Mouse (Mus musculus): ENCODE results near the gene Phactr1. TPM values are rescaled to one million over a fixed set of nuclear protein-coding genes. Genes with fewer than 3 reads are reported as not detected.

The Phactr1 gene
- total and polyA plus RNA-seq, 3 experiments = not detected

- Histone ChIP-seq H3K9ac (ENCODE audit: control insufficient read depth, low read depth, low read length, poor library complexity, severe bottlenecking) (no peak overlapping the region), H3K27me3 (ENCODE audit: control insufficient read depth in 1 of 2, insufficient read depth in 2 of 2, low read length in 2 of 2) (no peaks in the 10 kb centered on the region), H3K4me3 (ENCODE audit: control insufficient read depth in 1 of 2, insufficient read depth in 1 of 2, low read depth in 2 of 2, low read length in 2 of 2) (no peak overlapping the region), H3K79me2 (ENCODE audit: control insufficient read depth, insufficient read depth, low read length, poor library complexity) (no peaks in the 10 kb centered on the region), H3K9me3 (replicated peaks; ENCODE audit: insufficient read depth, low read length) (no peaks in the 10 kb centered on the region), H3K27ac (ENCODE audit: control insufficient read depth, low read depth, low read length) (no peak overlapping the region), H3K36me3 (ENCODE audit: control insufficient read depth in 1 of 2, insufficient read depth in 2 of 2, low read length in 2 of 2) (no peaks in the 10 kb centered on the region), H3K4me1 (ENCODE audit: control insufficient read depth in 1 of 2, insufficient read depth in 2 of 2, low read length in 2 of 2) (no peaks in the 10 kb centered on the region)
- DNase-seq (ENCODE audit: low read depth, low spot score) = no peak
- no peak for TF ChIP-seq MYC (IDR thresholded peaks at IDR 0.05; ENCODE audit: low read depth, low read length)
- TF ChIP-seq USF1 (IDR thresholded peaks at IDR 0.05; ENCODE audit: low read depth, low read length) = no peak
- TF ChIP-seq NELFE (IDR thresholded peaks at IDR 0.05; ENCODE audit: low read depth, low read length) = no peak
- no peak for TF ChIP-seq TCF12 (IDR thresholded peaks at IDR 0.05; ENCODE audit: low read depth, low read length)
- TF ChIP-seq USF2 (IDR thresholded peaks at IDR 0.05; ENCODE audit: borderline replicate concordance in 1 of 2, insufficient read depth in 1 of 2, low read depth in 1 of 2, low read length in 2 of 2) = no peak
These were observed 191.7 kb downstream of the Phactr1 start for GRCm38 (mm10) chr13:42872125-42872524.

- H3K9ac ChIP-seq (ENCODE audit: control insufficient read depth, low read depth, low read length, poor library complexity, severe bottlenecking) = no peak overlapping the region
These were observed 197.9 kb downstream of the Phactr1 start for GRCm38 (mm10) chr13:42878346-42878745.

GRCm38 (mm10) chr13:42884033-42884724, 203.8 kb downstream of the Phactr1 start:
- H3K36me3 ChIP-seq (ENCODE audit: control insufficient read depth in 1 of 2, insufficient read depth in 2 of 2, low read length in 2 of 2) = no peaks in the 10 kb centered on the region
- no peak overlapping the region for H3K4me3 ChIP-seq (ENCODE audit: control insufficient read depth in 1 of 2, insufficient read depth in 1 of 2, low read depth in 2 of 2, low read length in 2 of 2)
- no peaks in the 10 kb centered on the region for H3K9me3 ChIP-seq (replicated peaks; ENCODE audit: insufficient read depth, low read length)
- H3K27me3 ChIP-seq (ENCODE audit: control insufficient read depth in 1 of 2, insufficient read depth in 2 of 2, low read length in 2 of 2) = no peaks in the 10 kb centered on the region
- no peak for DNase-seq (ENCODE audit: low read depth, low spot score)
- TF ChIP-seq TBP (IDR thresholded peaks at IDR 0.05; ENCODE audit: low read depth, low read length) (no peak), POLR2AphosphoS2 (IDR thresholded peaks at IDR 0.05; ENCODE audit: low read length) (no peak), RAD21 (IDR thresholded peaks at IDR 0.05; ENCODE audit: low read depth, low read length) (no peak), UBTF (IDR thresholded peaks at IDR 0.05; ENCODE audit: borderline replicate concordance, insufficient read depth, low read depth, low read length) (no peak), E2F4 (IDR thresholded peaks at IDR 0.05; ENCODE audit: borderline replicate concordance, low read depth, low read length) (no peak), EP300 (IDR thresholded peaks at IDR 0.05; ENCODE audit: low read depth in 1 of 2, low read length in 2 of 2) (no peak), MAX (IDR thresholded peaks at IDR 0.05; ENCODE audit: low read length) (no peak), POLR2A (IDR thresholded peaks at IDR 0.05; ENCODE audit: control insufficient read depth in 1 of 2, insufficient read depth in 1 of 2, low read depth in 1 of 2, low read length in 2 of 2, poor library complexity in 1 of 2) (no peak), ELF1 (IDR thresholded peaks at IDR 0.05; ENCODE audit: low read depth, low read length) (no peak), CHD1 (IDR thresholded peaks at IDR 0.05; ENCODE audit: low read depth, low read length) (no peak)
- H3K79me2 ChIP-seq (ENCODE audit: control insufficient read depth, insufficient read depth, low read length, poor library complexity) = no peaks in the 10 kb centered on the region
- H3K27ac ChIP-seq (ENCODE audit: control insufficient read depth, low read depth, low read length) = no peak overlapping the region
- H3K4me1 ChIP-seq (ENCODE audit: control insufficient read depth in 1 of 2, insufficient read depth in 2 of 2, low read length in 2 of 2) = no peaks in the 10 kb centered on the region
- no peak overlapping the region for H3K9ac ChIP-seq (ENCODE audit: control insufficient read depth, low read depth, low read length, poor library complexity, severe bottlenecking)

More at GRCm38 (mm10) chr13:42878346-42878745, 197.9 kb downstream of the Phactr1 start:
- Histone ChIP-seq H3K4me3 (ENCODE audit: control insufficient read depth in 1 of 2, insufficient read depth in 1 of 2, low read depth in 2 of 2, low read length in 2 of 2) (no peak overlapping the region), H3K79me2 (ENCODE audit: control insufficient read depth, insufficient read depth, low read length, poor library complexity) (no peaks in the 10 kb centered on the region), H3K4me1 (ENCODE audit: control insufficient read depth in 1 of 2, insufficient read depth in 2 of 2, low read length in 2 of 2) (no peaks in the 10 kb centered on the region), H3K27ac (ENCODE audit: control insufficient read depth, low read depth, low read length) (no peak overlapping the region), H3K27me3 (ENCODE audit: control insufficient read depth in 1 of 2, insufficient read depth in 2 of 2, low read length in 2 of 2) (no peaks in the 10 kb centered on the region), H3K36me3 (ENCODE audit: control insufficient read depth in 1 of 2, insufficient read depth in 2 of 2, low read length in 2 of 2) (no peaks in the 10 kb centered on the region), H3K9me3 (replicated peaks; ENCODE audit: insufficient read depth, low read length) (no peaks in the 10 kb centered on the region)
- DNase-seq (ENCODE audit: low read depth, low spot score) = no peak
- TF ChIP-seq POLR2A (IDR thresholded peaks at IDR 0.05; ENCODE audit: control insufficient read depth in 1 of 2, insufficient read depth in 1 of 2, low read depth in 1 of 2, low read length in 2 of 2, poor library complexity in 1 of 2) (no peak), MYC (IDR thresholded peaks at IDR 0.05; ENCODE audit: low read depth, low read length) (no peak), USF1 (IDR thresholded peaks at IDR 0.05; ENCODE audit: low read depth, low read length) (no peak), CTCF (IDR thresholded peaks at IDR 0.05 in 2 of 3, conservative IDR thresholded peaks at IDR 0.05 in 1 of 3; ENCODE audit: control insufficient read depth in 1 of 3, insufficient read depth in 1 of 3, low read depth in 2 of 3, low read length in 3 of 3, poor library complexity in 1 of 3, severe bottlenecking in 1 of 3) (no peak), CHD1 (IDR thresholded peaks at IDR 0.05; ENCODE audit: low read depth, low read length) (no peak), RCOR1 (IDR thresholded peaks at IDR 0.05; ENCODE audit: low read depth, low read length) (no peak), SIN3A (IDR thresholded peaks at IDR 0.05; ENCODE audit: low read length) (no peak), MAFK (IDR thresholded peaks at IDR 0.05; ENCODE audit: borderline replicate concordance, low read depth, low read length) (no peak), KAT2A (conservative IDR thresholded peaks at IDR 0.05; ENCODE audit: low read depth, low read length) (no peak), JUND (IDR thresholded peaks at IDR 0.05; ENCODE audit: low read depth, low read length) (no peak), POLR2AphosphoS2 (IDR thresholded peaks at IDR 0.05; ENCODE audit: low read length) (no peak), MXI1 (IDR thresholded peaks at IDR 0.05; ENCODE audit: low read depth, low read length) (no peak), ETS1 (IDR thresholded peaks at IDR 0.05; ENCODE audit: low read depth, low read length) (no peak), ZKSCAN1 (IDR thresholded peaks at IDR 0.05; ENCODE audit: low read depth, low read length) (no peak), ELF1 (IDR thresholded peaks at IDR 0.05; ENCODE audit: low read depth, low read length) (no peak), NELFE (IDR thresholded peaks at IDR 0.05; ENCODE audit: low read depth, low read length) (no peak), TBP (IDR thresholded peaks at IDR 0.05; ENCODE audit: low read depth, low read length) (no peak)
